Mouse (Mus musculus) embryonic facial prominence, embryonic 14.5 days (tissue): ENCODE results near the gene Exoc3l4. TPM values are rescaled to one million over a fixed set of nuclear protein-coding genes. Genes with fewer than 3 reads are reported as not detected.

ENCODE experiments used
- ATAC-seq: fragments of 200-750 bp; cut with Nextera tagmentation; 2 replicates; pipeline ENCODE4 v1.8.0; 2017; ENCODE audit warnings: low read depth, moderate number of reproducible peaks, moderate TSS enrichment
- DNase-seq: peaks from one replicate; pipeline ENCODE4 v3.0.0-alpha.2; 2015; ENCODE audit warnings: low spot score
- H3K27ac ChIP-seq: fragments of 300-500 bp; sonication (generic); replicated peaks from 2 replicates; pipeline ENCODE4 v1.5.1; 2014; ENCODE audit warnings: low read depth, mild to moderate bottlenecking, low read length, moderate library complexity
- H3K27me3 ChIP-seq: fragments of 300-500 bp; sonication (generic); replicated peaks from 2 replicates; pipeline ENCODE4 v1.6.1; 2014; ENCODE audit warnings: low read length; ENCODE audit not compliant: control insufficient read depth, insufficient read depth
- H3K36me3 ChIP-seq: fragments of 300-500 bp; sonication (generic); 2 replicates; pipeline ENCODE4 v1.6.1; 2014; ENCODE audit warnings: low read length, mixed read lengths; ENCODE audit not compliant: control insufficient read depth, insufficient read depth
- H3K4me1 ChIP-seq: fragments of 300-500 bp; sonication (generic); 2 replicates; pipeline ENCODE4 v1.6.1; 2014; ENCODE audit warnings: antibody characterized with exemption, low read length; ENCODE audit not compliant: control insufficient read depth, insufficient read depth
- H3K4me2 ChIP-seq: fragments of 300-500 bp; sonication (generic); 2 replicates; pipeline ENCODE4 v1.6.1; 2014; ENCODE audit warnings: low read depth, mild to moderate bottlenecking, low read length, moderate library complexity, mixed read lengths
- H3K4me3 ChIP-seq: fragments of 300-500 bp; sonication (generic); 2 replicates; pipeline ENCODE4 v1.5.1; 2014; ENCODE audit warnings: low read depth, mild to moderate bottlenecking, low read length
- H3K9ac ChIP-seq: fragments of 300-500 bp; sonication (generic); 2 replicates; pipeline ENCODE4 v1.6.1; 2014; ENCODE audit warnings: low read depth, mild to moderate bottlenecking, low read length, moderate library complexity, mixed read lengths
- H3K9me3 ChIP-seq: fragments of 300-500 bp; sonication (generic); 2 replicates; pipeline ENCODE4 v1.6.1; 2016; ENCODE audit warnings: low read length; ENCODE audit not compliant: control insufficient read depth
- WGBS: fragments of 180-500 bp; shearing (Covaris S2); extraction: QIAGEN DNeasy Blood & Tissue Kit; methylation state at CpG from one replicate; pipeline ENCODE4 v1.1.7; 2014; 5-methylcytosine and 5-hydroxymethylcytosine counted together
- polyA plus RNA-seq: library from polyadenylated mRNA; unstranded; fragments of >200 nt; fragmentation: Nextera tagmentation; extraction: Ambion mirVana; gene quantifications from 2 replicates; pipeline ENCODE4 v1.2.1, GENCODE M21; 2014

Gene Exoc3l4
- polyA plus RNA-seq, 1 experiment from 2014 or later: 9.4 TPM

- Histone ChIP-seq H3K4me1 (peaks cover 14% of the 10 kb centered on the region), H3K9ac (no peak overlapping the region), H3K4me2 (no peak overlapping the region), H3K4me3 (no peak overlapping the region), H3K9me3 (no peaks in the 10 kb centered on the region), H3K27ac (no peak overlapping the region), H3K27me3 (peaks cover 13% of the 10 kb centered on the region), H3K36me3 (no peaks in the 10 kb centered on the region)
- ATAC-seq: no peak
- 54% methylated on average over 8 of the region's 8 CpGs for WGBS
- DNase-seq: no peak
Measured at GRCm38 (mm10) chr12:111434745-111435327, 18.0 kb downstream of the Exoc3l4 start.

- no peak overlapping the region for H3K9ac ChIP-seq
- WGBS: 83% methylated on average over 3 of the region's 3 CpGs
Measured at GRCm38 (mm10) chr12:111436170-111436569, 19.4 kb downstream of the Exoc3l4 start.

GRCm38 (mm10) chr12:111436640-111437039 is 19.8 kb downstream of the Exoc3l4 start:
- no peak overlapping the region for H3K4me2 ChIP-seq
- WGBS: 74% methylated on average over 8 of the region's 8 CpGs
- DNase-seq (no peak), ATAC-seq (no peak)
- no peak overlapping the region for H3K9ac ChIP-seq
- H3K4me3 ChIP-seq: no peak overlapping the region
- H3K27ac ChIP-seq: no peak overlapping the region
- no peaks in the 10 kb centered on the region for H3K9me3 ChIP-seq
- H3K36me3 ChIP-seq: no peaks in the 10 kb centered on the region
- H3K4me1 ChIP-seq: peaks cover 3% of the 10 kb centered on the region; the same call in 1 of the 2 replicates
- H3K27me3 ChIP-seq: peaks cover 7% of the 10 kb centered on the region

More at GRCm38 (mm10) chr12:111436170-111436569, 19.4 kb downstream of the Exoc3l4 start:
- Histone ChIP-seq H3K27me3 (peaks cover 3% of the 10 kb centered on the region), H3K4me3 (no peak overlapping the region), H3K4me2 (no peak overlapping the region), H3K4me1 (peaks cover 3% of the 10 kb centered on the region; the same call in 1 of the 2 replicates), H3K9me3 (no peaks in the 10 kb centered on the region), H3K27ac (no peak overlapping the region), H3K36me3 (no peaks in the 10 kb centered on the region)
- DNase-seq (no peak), ATAC-seq (no peak)

- no peak overlapping the region for H3K9ac ChIP-seq
- no peak overlapping the region for H3K4me3 ChIP-seq
- DNase-seq (no peak), ATAC-seq (no peak)
- H3K4me2 ChIP-seq: no peak overlapping the region
- no peak overlapping the region for H3K27ac ChIP-seq
- H3K27me3 ChIP-seq: peaks cover 14% of the 10 kb centered on the region
- peaks cover 6% of the 10 kb centered on the region; the same call in 1 of the 2 replicates for H3K4me1 ChIP-seq
- no peaks in the 10 kb centered on the region for H3K36me3 ChIP-seq
- WGBS: 71% methylated on average over 5 of the region's 5 CpGs
- H3K9me3 ChIP-seq: no peaks in the 10 kb centered on the region
Measured at GRCm38 (mm10) chr12:111437222-111437900, 20.5 kb downstream of the Exoc3l4 start.

GRCm38 (mm10) chr12:111438850-111439249 is 22.0 kb downstream of the Exoc3l4 start:
- Histone ChIP-seq H3K9me3 (no peaks in the 10 kb centered on the region), H3K9ac (no peak overlapping the region), H3K4me1 (peaks cover 13% of the 10 kb centered on the region; the same call in 1 of the 2 replicates), H3K36me3 (no peaks in the 10 kb centered on the region), H3K27me3 (peaks cover 29% of the 10 kb centered on the region), H3K27ac (no peak overlapping the region), H3K4me3 (no peak overlapping the region), H3K4me2 (no peak overlapping the region)
- no peak for DNase-seq
- ATAC-seq: no peak
- WGBS: 80% methylated on average over 6 of the region's 6 CpGs

GRCm38 (mm10) chr12:111440701-111441373 is 24.0 kb downstream of the Exoc3l4 start:
- Histone ChIP-seq H3K36me3 (no peaks in the 10 kb centered on the region), H3K9me3 (no peaks in the 10 kb centered on the region), H3K27me3 (peaks cover 49% of the 10 kb centered on the region)

GRCm38 (mm10) chr12:111441523-111441922 is 24.7 kb downstream of the Exoc3l4 start:
- Histone ChIP-seq H3K9ac (no peak overlapping the region), H3K4me1 (peaks cover 10% of the 10 kb centered on the region; the same call in 1 of the 2 replicates), H3K4me3 (no peak overlapping the region), H3K27me3 (peaks cover 56% of the 10 kb centered on the region), H3K27ac (no peak overlapping the region), H3K4me2 (no peak overlapping the region), H3K9me3 (no peaks in the 10 kb centered on the region), H3K36me3 (no peaks in the 10 kb centered on the region)
- DNase-seq (no peak), ATAC-seq (no peak)
- 70% methylated on average over 3 of the region's 3 CpGs for WGBS

More at GRCm38 (mm10) chr12:111440701-111441373, 24.0 kb downstream of the Exoc3l4 start:
- H3K9ac ChIP-seq: no peak overlapping the region
- DNase-seq (no peak), ATAC-seq (no peak)
- H3K27ac ChIP-seq: no peak overlapping the region
- 91% methylated on average over 8 of the region's 9 CpGs for WGBS
- no peak overlapping the region for H3K4me2 ChIP-seq
- no peak overlapping the region for H3K4me3 ChIP-seq
- H3K4me1 ChIP-seq: peaks cover 10% of the 10 kb centered on the region; the same call in 1 of the 2 replicates

GRCm38 (mm10) chr12:111442309-111443010 is 25.6 kb downstream of the Exoc3l4 start, which contains the start of gene Tnfaip2:
Tnfaip2 (plus strand) TSS chr12:111442469.
- Histone ChIP-seq H3K27ac (peak within 1 kb of the TSS; percentile 54; the same call in 1 of the 2 replicates), H3K27me3 (peaks cover 65% of the 10 kb centered on the region), H3K36me3 (no peaks in the 10 kb centered on the region), H3K9me3 (no peaks in the 10 kb centered on the region), H3K9ac (peak within 1 kb of the TSS; percentile 57), H3K4me2 (peak within 1 kb of the TSS; percentile 72), H3K4me1 (peaks cover 10% of the 10 kb centered on the region; the same call in 1 of the 2 replicates), H3K4me3 (peak within 1 kb of the TSS; percentile 40)
- WGBS: under 1% methylated on average over 45 of the region's 48 CpGs
- DNase-seq: peak; percentile 81
- peak; percentile 68 for ATAC-seq
